Mouse (Mus musculus) hematopoietic multipotent progenitor cell, adult 10-12 weeks (in vitro differentiated cells): Measurements from ENCODE around the gene Ybey. TPM values are rescaled to one million over a fixed set of nuclear protein-coding genes. Genes with fewer than 3 reads are reported as not detected.

ENCODE experiments used
- polyA plus RNA-seq: library from polyadenylated mRNA; stranded (reverse); fragments of >175 nt; gene quantifications from 2 replicates; pipeline ENCODE4 v1.2.3, GENCODE M21; 2012; ENCODE audit warnings: low replicate concordance

Ybey gene
- 0.34 and 2.1 TPM in 2 replicates for polyA plus RNA-seq

GRCm38 (mm10) chr10:76468203-76469162 is at the start of gene Ybey, which contains the start of gene Mcm3ap:
Gene Ybey, minus strand, starts transcription at chr10:76469114.
Gene Mcm3ap, plus strand, starts transcription at chr10:76468927.

GRCm38 (mm10) chr10:76448851-76449250 is 20.1 kb downstream of the Ybey start, which contains the start of gene 2610028H24Rik:
Gene 2610028H24Rik, plus strand, starts transcription at chr10:76449081.

GRCm38 (mm10) chr10:76442178-76443088 is 26.5 kb downstream of the Ybey start, which contains the start of gene Pcnt:
Gene Pcnt, minus strand, starts transcription at chr10:76442786.

GRCm38 (mm10) chr10:76440281-76440680 is 28.6 kb downstream of the Ybey start, which contains the start of gene AC141477.1:
Gene AC141477.1, minus strand, starts transcription at chr10:76440444.

Other genes starting within 250 kb of the Ybey start
- 6.6 and 8.3 TPM in 2 replicates for gene Prmt2, start 231.2 kb downstream of the Ybey start, polyA plus RNA-seq
- gene S100b, start 215.3 kb downstream of the Ybey start, polyA plus RNA-seq, result not detected in 2 replicates
- 4.9 and 8.4 TPM in 2 replicates for gene Dip2a, start 123.8 kb downstream of the Ybey start, polyA plus RNA-seq
- gene AC141477.1, start 28.7 kb downstream of the Ybey start, polyA plus RNA-seq, result not detected in 2 replicates
- 31.6 and 55.9 TPM in 2 replicates for gene Pcnt, start 26.3 kb downstream of the Ybey start, polyA plus RNA-seq
- gene 2610028H24Rik, start 20.0 kb downstream of the Ybey start, polyA plus RNA-seq, result not detected in 2 replicates
- gene Mcm3ap, start 187 bp downstream of the Ybey start, polyA plus RNA-seq, result 19.0 and 23.9 TPM in 2 replicates
- 1.9 and 4.6 TPM in 2 replicates for gene Lss, start 62.5 kb upstream of the Ybey start, polyA plus RNA-seq
- 0.09 and 0.16 TPM in 2 replicates for gene Spatc1l, start 93.2 kb upstream of the Ybey start, polyA plus RNA-seq
- gene Ftcd, start 106.5 kb upstream of the Ybey start, polyA plus RNA-seq, result not detected in 2 replicates
- gene Col6a2, start 154.5 kb upstream of the Ybey start, polyA plus RNA-seq, result 0.10 and 0.20 TPM in 2 replicates